Mouse (Mus musculus): ENCODE data around the gene Slc19a2.

The Slc19a2 gene

DNA sequence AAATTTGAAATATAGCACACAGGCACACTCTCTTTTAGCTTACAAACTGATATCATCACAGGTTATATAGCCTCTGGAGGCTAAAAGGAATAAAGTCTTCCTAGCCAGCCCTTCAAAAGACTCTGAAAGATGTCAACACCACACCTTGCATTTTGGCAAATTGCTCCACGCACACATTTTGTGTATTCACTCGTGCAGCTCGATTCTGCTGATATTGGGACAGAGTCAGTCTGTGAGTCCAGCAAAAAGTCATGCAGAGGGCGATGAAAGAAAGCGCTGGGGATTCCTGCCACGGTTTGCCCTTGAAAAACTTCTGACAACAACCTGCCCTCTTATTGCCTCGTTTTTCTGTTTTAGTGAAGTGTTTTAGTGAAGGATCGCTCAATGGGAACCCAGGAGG, 1.4 kb upstream of the Slc19a2 start:
- TF ChIP-seq GATA4 (IDR thresholded peaks at IDR 0.05; ENCODE audit: insufficient replicate concordance, low read length), result no peak

DNA sequence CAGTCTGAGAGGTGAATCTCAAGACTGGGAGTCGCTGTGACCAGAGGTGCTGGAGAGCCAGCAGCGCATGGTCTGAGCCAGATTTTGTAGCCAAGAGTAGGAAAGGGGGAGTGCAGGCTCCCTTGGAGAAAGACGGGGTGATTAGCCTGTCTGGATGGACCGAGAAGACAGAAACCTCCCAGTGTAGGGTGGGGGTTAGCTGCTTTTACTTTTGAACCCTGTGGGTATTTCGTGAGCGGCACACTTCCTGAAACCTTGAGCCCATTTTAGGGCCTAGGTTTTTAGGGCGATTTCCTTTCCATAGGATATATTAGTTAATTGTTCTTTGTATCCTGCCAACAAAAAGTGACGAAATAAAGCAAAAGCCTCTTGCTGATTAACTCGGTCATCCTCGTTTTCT, 875 bp upstream of the Slc19a2 start:
- TF ChIP-seq GATA4 (IDR thresholded peaks at IDR 0.05; ENCODE audit: insufficient replicate concordance, low read length), result no peak

DNA sequence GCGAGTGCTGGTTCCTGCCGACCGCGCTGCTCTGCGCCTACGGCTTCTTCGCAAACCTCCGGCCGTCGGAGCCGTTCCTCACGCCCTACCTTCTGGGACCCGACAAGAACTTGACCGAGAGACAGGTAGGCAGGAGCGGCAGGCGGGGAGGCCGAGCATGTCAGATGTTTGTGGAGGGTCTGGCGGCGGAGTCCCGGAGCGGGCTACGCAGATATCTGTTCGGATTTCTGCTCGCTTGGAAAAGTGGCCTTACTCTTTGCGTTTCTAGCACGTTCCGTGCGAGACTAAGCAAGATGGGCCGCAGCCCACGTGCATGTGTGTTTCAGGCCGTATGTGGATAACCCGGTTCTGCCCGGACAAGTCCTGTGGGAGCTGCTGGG, 476 bp downstream of the Slc19a2 start:
- TF ChIP-seq GATA4 (IDR thresholded peaks at IDR 0.05; ENCODE audit: insufficient replicate concordance, low read length), result no peak

DNA sequence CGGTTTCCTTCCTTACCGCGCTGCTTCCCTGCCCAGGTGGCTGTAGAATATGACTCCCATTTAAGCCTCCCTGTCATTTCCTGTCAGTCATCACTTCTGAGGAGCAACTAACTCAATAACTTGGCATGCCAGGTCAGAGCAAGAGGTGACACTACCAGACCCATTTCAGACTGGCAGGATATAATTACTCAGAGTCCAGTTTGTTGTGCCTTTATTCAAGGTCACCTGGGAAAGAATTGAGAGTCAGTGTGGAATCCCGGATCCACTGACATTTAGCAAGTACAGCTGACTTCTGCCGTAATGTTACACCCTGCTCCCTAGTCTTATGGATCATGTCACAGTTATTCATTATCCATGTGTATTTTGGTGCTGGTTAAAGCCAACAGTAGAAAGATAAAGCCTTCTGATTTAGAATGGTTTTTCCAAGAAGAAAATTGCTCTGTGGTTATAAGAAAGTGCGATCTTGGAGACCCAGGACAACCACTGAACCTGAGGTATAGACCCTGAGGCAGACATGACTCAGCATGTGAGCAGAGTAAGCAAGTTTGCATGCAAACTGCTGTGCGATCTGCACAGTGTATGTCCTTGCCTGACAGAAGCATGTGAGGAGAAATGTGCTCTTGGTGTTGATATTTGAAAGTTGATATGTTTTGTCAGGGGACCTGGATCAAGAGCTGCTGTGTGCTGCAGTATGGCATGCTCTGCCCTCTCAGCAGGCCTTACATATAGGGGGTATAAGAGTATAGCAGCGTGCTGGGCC, 1.7 kb downstream of the Slc19a2 start:
- no peak for TF ChIP-seq GATA4 (IDR thresholded peaks at IDR 0.05; ENCODE audit: insufficient replicate concordance, low read length)

GRCm38 (mm10) chr1:164251438-164251837, 2.6 kb downstream of the Slc19a2 start:
- no peak for TF ChIP-seq GATA4 (IDR thresholded peaks at IDR 0.05; ENCODE audit: insufficient replicate concordance, low read length)

- no peak for TF ChIP-seq GATA4 (IDR thresholded peaks at IDR 0.05; ENCODE audit: insufficient replicate concordance, low read length)
Observed at GRCm38 (mm10) chr1:164252551-164252950, 3.7 kb downstream of the Slc19a2 start.

- TF ChIP-seq GATA4 (IDR thresholded peaks at IDR 0.05; ENCODE audit: insufficient replicate concordance, low read length), result no peak
Observed at GRCm38 (mm10) chr1:164254836-164255235, 6.0 kb downstream of the Slc19a2 start.

DNA sequence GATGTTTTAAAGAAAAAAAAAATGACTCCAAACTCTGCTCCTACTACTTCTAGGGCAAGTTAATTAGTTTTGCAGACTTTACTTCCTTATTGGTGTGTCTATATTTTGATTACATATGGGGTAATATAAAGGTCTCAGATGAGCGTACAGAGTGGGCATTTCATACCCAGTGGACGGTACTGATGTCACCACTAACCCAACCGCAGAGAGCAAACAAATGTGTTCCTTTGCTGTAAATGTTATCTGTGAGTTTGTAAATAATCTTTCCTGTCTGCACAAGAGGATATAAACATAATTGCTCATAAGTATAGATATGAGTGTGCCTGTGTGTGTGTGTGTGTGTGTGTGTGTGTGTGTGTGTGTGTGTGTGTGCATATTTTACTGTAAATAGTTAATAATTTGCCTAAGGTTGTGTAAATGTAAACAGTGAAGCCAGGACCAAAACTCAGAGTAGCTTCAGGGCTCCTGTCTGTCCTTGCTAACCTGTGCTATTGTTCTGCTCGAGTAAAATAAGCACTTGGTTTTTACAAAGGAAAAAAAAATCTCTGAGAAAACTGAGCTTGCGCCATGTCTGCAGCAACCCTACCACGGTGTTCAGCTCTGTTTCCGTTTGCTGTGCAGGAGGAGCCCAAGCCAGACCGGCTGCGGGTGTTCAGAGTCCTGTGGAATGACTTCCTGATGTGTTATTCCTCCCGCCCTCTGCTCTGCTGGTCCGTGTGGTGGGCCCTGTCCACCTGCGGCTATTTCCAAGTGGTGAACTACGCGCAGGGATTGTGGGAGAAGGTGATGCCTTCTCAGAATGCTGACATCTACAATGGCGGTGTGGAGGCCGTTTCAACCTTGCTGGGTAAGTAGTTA, 11.6 kb downstream of the Slc19a2 start:
- no peak for TF ChIP-seq GATA4 (IDR thresholded peaks at IDR 0.05; ENCODE audit: insufficient replicate concordance, low read length)

- no peak for TF ChIP-seq GATA4 (IDR thresholded peaks at IDR 0.05; ENCODE audit: insufficient replicate concordance, low read length)
Observed at GRCm38 (mm10) chr1:164261553-164261952, 12.7 kb downstream of the Slc19a2 start.

DNA sequence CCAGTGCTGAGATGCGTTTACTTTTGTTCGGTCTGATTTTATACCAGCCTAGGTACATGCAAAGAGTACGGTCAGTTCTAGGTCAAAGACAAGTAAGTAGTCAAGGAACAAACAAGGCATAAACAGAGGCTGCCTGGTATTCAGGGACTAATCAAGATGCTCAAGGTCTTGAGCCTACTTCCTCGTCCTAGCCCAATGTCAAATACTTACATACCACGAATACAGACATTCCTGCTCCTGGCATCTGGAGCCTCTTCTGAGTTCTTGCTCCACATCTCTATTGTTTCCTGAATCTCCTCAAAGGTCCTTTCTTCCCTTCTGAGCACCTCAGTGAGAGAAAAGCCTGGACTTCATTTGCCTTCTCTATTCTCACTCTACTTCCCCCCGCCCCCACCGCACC, 22.1 kb downstream of the Slc19a2 start:
- no peak for TF ChIP-seq GATA4 (IDR thresholded peaks at IDR 0.05; ENCODE audit: insufficient replicate concordance, low read length)

- TF ChIP-seq GATA4 (IDR thresholded peaks at IDR 0.05; ENCODE audit: insufficient replicate concordance, low read length), result no peak
Observed at GRCm38 (mm10) chr1:164273659-164274058, 24.8 kb downstream of the Slc19a2 start.

DNA sequence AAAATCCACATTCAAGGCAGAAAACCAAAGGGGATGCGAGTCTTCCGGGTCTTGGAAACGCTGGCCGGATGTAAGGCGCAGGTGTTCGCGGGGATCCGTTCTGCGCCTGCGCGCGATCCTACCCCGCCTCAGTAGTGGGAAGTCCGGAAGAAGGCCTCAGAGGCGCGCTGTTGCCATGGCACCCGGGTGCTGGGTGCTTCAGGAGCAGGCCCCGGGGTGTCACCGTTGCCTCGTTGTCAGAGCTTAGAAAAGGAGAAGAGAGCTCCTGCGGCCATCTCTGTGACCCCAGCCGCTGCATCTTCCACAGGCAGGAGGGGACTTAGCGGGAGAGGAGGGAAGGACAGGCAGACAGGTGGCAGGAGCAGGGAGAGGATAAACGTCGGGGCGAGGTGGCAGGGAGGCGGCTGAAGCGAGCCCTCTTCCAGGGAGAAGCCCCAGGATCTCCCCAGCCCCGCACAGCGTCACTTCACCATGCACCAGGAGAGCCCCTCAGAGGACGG, 26.7 kb downstream of the Slc19a2 start, which contains the start of gene Ccdc181:
Gene Ccdc181, plus strand, starts transcription at position 131 of the 500 bp plus-strand sequence.
- no peak for TF ChIP-seq GATA4 (IDR thresholded peaks at IDR 0.05; ENCODE audit: insufficient replicate concordance, low read length)

DNA sequence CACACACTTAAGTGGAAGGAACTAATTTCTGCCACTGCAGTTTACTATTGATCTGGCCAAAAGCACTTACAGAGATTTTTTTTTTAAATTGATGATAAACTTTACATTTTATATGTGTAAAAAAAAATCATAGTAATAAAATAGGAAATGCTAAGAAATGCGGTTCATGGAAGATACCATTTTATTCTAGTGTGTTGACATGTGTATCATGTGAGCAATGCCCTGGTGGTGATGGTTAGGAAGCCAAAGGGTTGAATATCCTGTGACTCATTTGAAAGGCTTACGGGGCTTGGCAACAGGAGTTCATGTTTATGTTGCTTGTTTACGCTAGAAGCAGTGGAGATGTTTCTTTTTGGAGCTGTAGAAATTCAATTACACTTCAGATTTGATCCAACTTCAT, 27.7 kb downstream of the Slc19a2 start:
- no peak for TF ChIP-seq GATA4 (IDR thresholded peaks at IDR 0.05; ENCODE audit: insufficient replicate concordance, low read length)

- TF ChIP-seq GATA4 (IDR thresholded peaks at IDR 0.05; ENCODE audit: insufficient replicate concordance, low read length), result no peak
Observed at GRCm38 (mm10) chr1:164279332-164279731, 30.5 kb downstream of the Slc19a2 start.

GRCm38 (mm10) chr1:164284007-164284406, 35.2 kb downstream of the Slc19a2 start:
- TF ChIP-seq GATA4 (IDR thresholded peaks at IDR 0.05; ENCODE audit: insufficient replicate concordance, low read length), result no peak

GRCm38 (mm10) chr1:164287406-164287805, 38.6 kb downstream of the Slc19a2 start:
- TF ChIP-seq GATA4 (IDR thresholded peaks at IDR 0.05; ENCODE audit: insufficient replicate concordance, low read length), result no peak
